Mouse (Mus musculus): ENCODE measurements around the gene Esr1.
"Not testable (repeated sequence)": the region's sequence is repeated elsewhere in the genome, so short reads cannot be mapped to it uniquely, and the experiment has no call there.

Esr1 gene

GRCm38 (mm10) chr10:4611386-4612155 lies at the start of gene Esr1:
Esr1 (plus strand) TSS chr10:4611593.
- no peak for DNase-seq (ENCODE audit: low spot score)

- no peak for DNase-seq (ENCODE audit: low spot score)
Observed at GRCm38 (mm10) chr10:4565148-4565547, 46.2 kb upstream of the Esr1 start.

GRCm38 (mm10) chr10:4570778-4571177 lies 40.6 kb upstream of the Esr1 start:
- no peak for DNase-seq (ENCODE audit: low spot score)

- DNase-seq (ENCODE audit: low spot score): no peak
Observed at GRCm38 (mm10) chr10:4571304-4571703, 40.1 kb upstream of the Esr1 start.

- DNase-seq (ENCODE audit: low spot score): no peak
Observed at GRCm38 (mm10) chr10:4581905-4582304, 29.5 kb upstream of the Esr1 start.

GRCm38 (mm10) chr10:4586691-4587090 lies 24.7 kb upstream of the Esr1 start:
- no peak for DNase-seq (ENCODE audit: low spot score)

GRCm38 (mm10) chr10:4589576-4589975 lies 21.8 kb upstream of the Esr1 start:
- DNase-seq (ENCODE audit: low spot score): no peak

GRCm38 (mm10) chr10:4590956-4591355 lies 20.4 kb upstream of the Esr1 start:
- no peak for DNase-seq (ENCODE audit: low spot score)

- no peak for DNase-seq (ENCODE audit: low spot score)
Observed at GRCm38 (mm10) chr10:4593828-4594227, 17.6 kb upstream of the Esr1 start.

- no peak for DNase-seq (ENCODE audit: low spot score)
Observed at GRCm38 (mm10) chr10:4597211-4597610, 14.2 kb upstream of the Esr1 start.

- no peak for DNase-seq (ENCODE audit: low spot score)
Observed at GRCm38 (mm10) chr10:4598244-4598842, 13.1 kb upstream of the Esr1 start.

- DNase-seq (ENCODE audit: low spot score): no peak
Observed at GRCm38 (mm10) chr10:4598916-4599315, 12.5 kb upstream of the Esr1 start.

- no peak for DNase-seq (ENCODE audit: low spot score)
Observed at GRCm38 (mm10) chr10:4599591-4599990, 11.8 kb upstream of the Esr1 start.

- no peak for DNase-seq (ENCODE audit: low spot score)
Observed at GRCm38 (mm10) chr10:4600796-4601474, 10.5 kb upstream of the Esr1 start.

GRCm38 (mm10) chr10:4601612-4602011 lies 9.8 kb upstream of the Esr1 start:
- not testable (repeated sequence) for DNase-seq (ENCODE audit: low spot score)

- DNase-seq (ENCODE audit: low spot score): no peak
Observed at GRCm38 (mm10) chr10:4602466-4602865, 8.9 kb upstream of the Esr1 start.

GRCm38 (mm10) chr10:4604527-4605209 lies 6.7 kb upstream of the Esr1 start:
- no peak for DNase-seq (ENCODE audit: low spot score)

- DNase-seq (ENCODE audit: low spot score): no peak
Observed at GRCm38 (mm10) chr10:4610234-4610633, 1.2 kb upstream of the Esr1 start.

- DNase-seq (ENCODE audit: low spot score): no peak
Observed at GRCm38 (mm10) chr10:4612313-4613036, 1.1 kb downstream of the Esr1 start.

GRCm38 (mm10) chr10:4618026-4618425 lies 6.6 kb downstream of the Esr1 start:
- DNase-seq (ENCODE audit: low spot score): no peak

GRCm38 (mm10) chr10:4618686-4619085 lies 7.3 kb downstream of the Esr1 start:
- DNase-seq (ENCODE audit: low spot score): no peak

GRCm38 (mm10) chr10:4619426-4619825 lies 8.0 kb downstream of the Esr1 start:
- DNase-seq (ENCODE audit: low spot score): not testable (repeated sequence)

All from c-Kit-positive CD71-positive TER-119-positive erythroid progenitor cells, embryonic 14.5 days (primary cell).